Mouse (Mus musculus): ENCODE measurements around the gene Ano6. TPM values are rescaled to one million over a fixed set of nuclear protein-coding genes. Genes with fewer than 3 reads are reported as not detected.

Ano6 gene
- polyA plus RNA-seq, 1 experiment from 2014 or later = 38.9 TPM

GRCm38 (mm10) chr15:95865311-95866100 is 74.9 kb downstream of the Ano6 start:
- H3K27me3 ChIP-seq (replicated peaks; ENCODE audit: insufficient read depth, low read length) = no peaks in the 10 kb centered on the region
- no peak overlapping the region for H3K4me2 ChIP-seq (replicated peaks; ENCODE audit: low read depth, low read length)
- no peak overlapping the region for H3K4me3 ChIP-seq (ENCODE audit: low read depth, low read length)
- 92% methylated on average over 17 of the region's 17 CpGs for WGBS
- H3K9me3 ChIP-seq (ENCODE audit: low read length) = no peaks in the 10 kb centered on the region
- DNase-seq (ENCODE audit: low spot score) = no peak
- ATAC-seq = no peak
- H3K27ac ChIP-seq (ENCODE audit: low read length) = no peak overlapping the region
- H3K36me3 ChIP-seq (ENCODE audit: insufficient read depth, low read length) = no peaks in the 10 kb centered on the region
- no peak overlapping the region for H3K9ac ChIP-seq (replicated peaks; ENCODE audit: low read depth)
- TF ChIP-seq EP300 (IDR thresholded peaks at IDR 0.05) (no peak), CTCF (IDR thresholded peaks at IDR 0.05) (no peak)
- H3K4me1 ChIP-seq (ENCODE audit: insufficient read depth, low read depth, low read length) = no peaks in the 10 kb centered on the region

GRCm38 (mm10) chr15:95868172-95868571 is 77.5 kb downstream of the Ano6 start:
- Histone ChIP-seq H3K36me3 (ENCODE audit: insufficient read depth, low read length) (no peaks in the 10 kb centered on the region), H3K27me3 (replicated peaks; ENCODE audit: insufficient read depth, low read length) (no peaks in the 10 kb centered on the region), H3K27ac (ENCODE audit: low read length) (no peak overlapping the region), H3K4me2 (replicated peaks; ENCODE audit: low read depth, low read length) (no peak overlapping the region), H3K4me1 (ENCODE audit: insufficient read depth, low read depth, low read length) (no peaks in the 10 kb centered on the region), H3K4me3 (ENCODE audit: low read depth, low read length) (no peak overlapping the region), H3K9ac (replicated peaks; ENCODE audit: low read depth) (no peak overlapping the region), H3K9me3 (ENCODE audit: low read length) (no peaks in the 10 kb centered on the region)
- DNase-seq (ENCODE audit: low spot score) (no peak), ATAC-seq (no peak)
- WGBS = 77% methylated on average over 4 of the region's 4 CpGs
- TF ChIP-seq CTCF (IDR thresholded peaks at IDR 0.05) (no peak), EP300 (IDR thresholded peaks at IDR 0.05) (no peak)

GRCm38 (mm10) chr15:95869611-95870010 is 79.0 kb downstream of the Ano6 start:
- peaks cover 2% of the 10 kb centered on the region; the same call in 1 of the 2 replicates for H3K4me1 ChIP-seq (ENCODE audit: insufficient read depth, low read depth, low read length)
- H3K27ac ChIP-seq (ENCODE audit: low read length) = no peak overlapping the region
- TF ChIP-seq EP300 (IDR thresholded peaks at IDR 0.05) (no peak), CTCF (IDR thresholded peaks at IDR 0.05) (no peak)
- no peak overlapping the region for H3K4me3 ChIP-seq (ENCODE audit: low read depth, low read length)
- ATAC-seq = no peak
- 89% methylated on average over 5 of the region's 5 CpGs for WGBS
- H3K9ac ChIP-seq (replicated peaks; ENCODE audit: low read depth) = no peak overlapping the region
- H3K9me3 ChIP-seq (ENCODE audit: low read length) = no peaks in the 10 kb centered on the region
- H3K27me3 ChIP-seq (replicated peaks; ENCODE audit: insufficient read depth, low read length) = no peaks in the 10 kb centered on the region
- no peak overlapping the region for H3K4me2 ChIP-seq (replicated peaks; ENCODE audit: low read depth, low read length)
- DNase-seq (ENCODE audit: low spot score) = no peak
- H3K36me3 ChIP-seq (ENCODE audit: insufficient read depth, low read length) = no peaks in the 10 kb centered on the region

- Histone ChIP-seq H3K27ac (ENCODE audit: low read length) (0 out of 2 replicates have a peak overlapping the region, but pooled peaks have one; percentile 21), H3K4me1 (ENCODE audit: insufficient read depth, low read depth, low read length) (peaks cover 4% of the 10 kb centered on the region; the same call in 1 of the 2 replicates), H3K9me3 (ENCODE audit: low read length) (no peaks in the 10 kb centered on the region), H3K9ac (replicated peaks; ENCODE audit: low read depth) (no peak overlapping the region), H3K36me3 (ENCODE audit: insufficient read depth, low read length) (no peaks in the 10 kb centered on the region), H3K27me3 (replicated peaks; ENCODE audit: insufficient read depth, low read length) (no peaks in the 10 kb centered on the region), H3K4me2 (replicated peaks; ENCODE audit: low read depth, low read length) (peak overlapping the region; percentile 17; the same call in 1 of the 2 replicates), H3K4me3 (ENCODE audit: low read depth, low read length) (no peak overlapping the region)
- no peak for TF ChIP-seq CTCF (IDR thresholded peaks at IDR 0.05)
- 0 out of 2 replicates have a peak, but pooled peaks have one; percentile 18 for TF ChIP-seq EP300 (IDR thresholded peaks at IDR 0.05)
- WGBS = 63% methylated on average over 15 of the region's 15 CpGs
- peak; percentile 30 for DNase-seq (ENCODE audit: low spot score)
- peak; percentile 75 for ATAC-seq
Observed at GRCm38 (mm10) chr15:95871631-95872030, 81.0 kb downstream of the Ano6 start.

- H3K9me3 ChIP-seq (ENCODE audit: low read length) = no peaks in the 10 kb centered on the region
- H3K4me2 ChIP-seq (replicated peaks; ENCODE audit: low read depth, low read length) = no peak overlapping the region
- H3K27ac ChIP-seq (ENCODE audit: low read length) = no peak overlapping the region
- H3K9ac ChIP-seq (replicated peaks; ENCODE audit: low read depth) = no peak overlapping the region
- H3K27me3 ChIP-seq (replicated peaks; ENCODE audit: insufficient read depth, low read length) = no peaks in the 10 kb centered on the region
- H3K36me3 ChIP-seq (ENCODE audit: insufficient read depth, low read length) = no peaks in the 10 kb centered on the region
- WGBS = 69% methylated on average over 8 of the region's 8 CpGs
- TF ChIP-seq EP300 (IDR thresholded peaks at IDR 0.05) (no peak), CTCF (IDR thresholded peaks at IDR 0.05) (no peak)
- DNase-seq (ENCODE audit: low spot score) (no peak), ATAC-seq (no peak)
- H3K4me1 ChIP-seq (ENCODE audit: insufficient read depth, low read depth, low read length) = peaks cover 4% of the 10 kb centered on the region; the same call in 1 of the 2 replicates
- H3K4me3 ChIP-seq (ENCODE audit: low read depth, low read length) = no peak overlapping the region
Observed at GRCm38 (mm10) chr15:95872447-95872846, 81.8 kb downstream of the Ano6 start.

- TF ChIP-seq EP300 (IDR thresholded peaks at IDR 0.05) (no peak), CTCF (IDR thresholded peaks at IDR 0.05) (no peak)
- H3K4me1 ChIP-seq (ENCODE audit: insufficient read depth, low read depth, low read length) = peaks cover 4% of the 10 kb centered on the region; the same call in 1 of the 2 replicates
- no peak for DNase-seq (ENCODE audit: low spot score)
- no peak overlapping the region for H3K4me3 ChIP-seq (ENCODE audit: low read depth, low read length)
- H3K27ac ChIP-seq (ENCODE audit: low read length) = no peak overlapping the region
- H3K4me2 ChIP-seq (replicated peaks; ENCODE audit: low read depth, low read length) = no peak overlapping the region
- H3K36me3 ChIP-seq (ENCODE audit: insufficient read depth, low read length) = no peaks in the 10 kb centered on the region
- no peak overlapping the region for H3K9ac ChIP-seq (replicated peaks; ENCODE audit: low read depth)
- no peaks in the 10 kb centered on the region for H3K9me3 ChIP-seq (ENCODE audit: low read length)
- no peaks in the 10 kb centered on the region for H3K27me3 ChIP-seq (replicated peaks; ENCODE audit: insufficient read depth, low read length)
- 62% methylated on average over 1 of the region's 1 CpGs for WGBS
- ATAC-seq = no peak
Observed at GRCm38 (mm10) chr15:95873276-95873675, 82.6 kb downstream of the Ano6 start.
